Mouse (Mus musculus) left cerebral cortex, adult 2 months (tissue): ENCODE data around the gene Timm8a1. TPM values are rescaled to one million over a fixed set of nuclear protein-coding genes. Genes with fewer than 3 reads are reported as not detected.
A peak's percentile ranks its signal among the peaks of the same experiment; 100 is the strongest.

Experiments
- DNase-seq, 2 experiments: peaks; one replicate each; pipeline ENCODE4 v3.0.0; 2021 to 2022; ENCODE audit warnings: low spot score in 2 of 2, mixed read lengths in 1 of 2; ENCODE audit errors: extremely low spot score in 1 of 2
- H3K27ac ChIP-seq: fragments of 200-600 bp; 2 replicates; pipeline ENCODE4 v1.8.1; 2022
- H3K4me3 ChIP-seq: fragments of 200-600 bp; 2 replicates; pipeline ENCODE4 v1.8.1; 2022
- CTCF ChIP-seq: fragments of 200-600 bp; IDR thresholded peaks from 2 replicates; pipeline ENCODE4 v1.8.1; 2022; ENCODE audit warnings: antibody characterized with exemption, mild to moderate bottlenecking, moderate library complexity
- intact Hi-C: fragments of 180-260 bp; cut with DNase I; formaldehyde crosslinking; loops from one replicate; pipeline ENCODE4 v1.15.1; 2025
- long read RNA-seq, 2 experiments: library from polyadenylated mRNA; stranded (forward); transcript quantifications; one replicate each; pipeline ENCODE4 v2.0.0; 2021; ENCODE audit warnings: borderline mapping rate in 2 of 2
- total RNA-seq, 2 experiments: library from RNA; stranded (reverse); gene quantifications; 2 replicates each; pipeline ENCODE4 v1.2.3; 2021

The Timm8a1 gene
- 10 to 100 TPM; 14.7 to 16.7 TPM for total RNA-seq
- long read RNA-seq, experiment 1, transcript Timm8a1-201 (2 exons, 1,421 nt): major isoform, 13 of 15 reads
- long read RNA-seq, experiment 1, partial matches to known transcripts: 0 of 15 reads
- long read RNA-seq, experiment 1, other reads (novel, unspliced or antisense): 2 of 15 reads
- long read RNA-seq, experiment 2, transcript Timm8a1-201 (2 exons, 1,421 nt): major isoform, 11 of 14 reads
- long read RNA-seq, experiment 2, partial matches to known transcripts: 3 of 14 reads
- long read RNA-seq, experiment 2, other reads (novel, unspliced or antisense): 0 of 14 reads

DNA sequence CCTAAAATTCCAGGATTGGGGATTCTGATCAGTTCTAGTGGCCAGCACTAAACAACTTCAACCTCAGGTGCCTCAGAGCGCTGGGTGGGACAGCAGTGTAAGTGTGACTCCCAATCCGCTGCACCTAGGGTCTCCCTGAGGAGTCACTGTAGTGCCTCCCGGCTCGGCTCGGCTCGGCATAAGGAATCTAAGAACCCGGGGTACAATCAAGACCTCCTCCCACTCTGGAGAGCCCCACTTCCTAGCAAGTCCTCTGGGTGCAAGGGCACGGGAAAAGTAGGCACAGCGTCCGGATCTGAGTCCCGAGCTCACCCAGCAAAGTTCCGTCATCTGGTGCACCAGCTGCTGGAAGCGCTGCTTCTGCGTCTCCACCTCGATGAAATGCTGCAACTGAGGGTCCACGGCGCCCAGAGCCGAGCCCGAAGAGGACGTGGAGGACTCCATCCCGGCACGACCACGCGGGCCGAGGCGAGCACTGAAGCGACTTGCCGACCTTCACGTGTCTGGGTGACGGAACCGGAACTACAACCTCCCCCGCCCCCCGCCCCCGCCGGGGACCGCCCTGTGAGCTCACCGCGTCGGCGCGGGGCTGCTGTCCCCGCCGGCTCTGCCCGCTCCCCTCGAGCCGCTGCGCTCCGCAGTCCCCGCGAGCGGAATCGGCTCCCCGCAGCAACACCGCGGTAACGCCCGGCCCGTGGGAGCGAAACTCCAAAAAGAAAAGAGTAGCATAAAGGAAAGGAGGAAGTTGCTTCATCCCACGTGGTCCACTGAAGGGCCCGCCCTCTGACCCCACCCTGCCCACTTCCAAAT is at the start of gene Timm8a1:
TSS of gene Timm8a1 (minus strand) at position 721 of the 810 bp plus-strand sequence.
- TF ChIP-seq CTCF: no peak
- Histone ChIP-seq H3K4me3 (peak within 1 kb of the TSS; percentile 56), H3K27ac (peak within 1 kb of the TSS; percentile 69)
- peak; percentile 31 to 38 for DNase-seq
- intact Hi-C loops: loop anchor here (5.0 kb wide), 1 partner anchor 46 kb away; the partner anchor contains the start of gene Rpl36a

DNA sequence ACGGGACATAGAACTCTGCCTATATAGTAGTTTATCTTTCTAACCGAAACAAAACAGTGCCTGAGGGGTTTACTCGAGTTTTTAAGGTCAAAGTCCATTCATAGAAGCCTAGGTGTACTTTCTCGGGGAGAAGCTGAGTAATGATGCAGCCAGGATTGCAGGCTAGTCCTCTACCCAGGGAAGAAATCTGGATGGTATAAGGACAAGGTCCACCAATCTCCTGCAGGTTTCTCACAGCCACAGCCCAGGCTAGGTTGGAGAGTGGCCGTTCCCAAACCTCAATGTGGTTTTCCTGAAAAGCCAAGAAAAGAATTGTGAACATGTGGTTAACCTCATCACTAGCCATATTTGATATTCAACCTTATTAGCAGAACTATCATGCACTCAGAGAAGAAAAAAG is 48.2 kb upstream of the Timm8a1 start:
- no peak overlapping the region for H3K4me3 ChIP-seq
- no peak for DNase-seq
- no peak overlapping the region for H3K27ac ChIP-seq
- TF ChIP-seq CTCF: no peak
- intact Hi-C loops: loop anchor here (5.0 to 10.0 kb wide), 2 partner anchors 48 to 525 kb away; partner anchors contain the start of gene Timm8a1

DNA sequence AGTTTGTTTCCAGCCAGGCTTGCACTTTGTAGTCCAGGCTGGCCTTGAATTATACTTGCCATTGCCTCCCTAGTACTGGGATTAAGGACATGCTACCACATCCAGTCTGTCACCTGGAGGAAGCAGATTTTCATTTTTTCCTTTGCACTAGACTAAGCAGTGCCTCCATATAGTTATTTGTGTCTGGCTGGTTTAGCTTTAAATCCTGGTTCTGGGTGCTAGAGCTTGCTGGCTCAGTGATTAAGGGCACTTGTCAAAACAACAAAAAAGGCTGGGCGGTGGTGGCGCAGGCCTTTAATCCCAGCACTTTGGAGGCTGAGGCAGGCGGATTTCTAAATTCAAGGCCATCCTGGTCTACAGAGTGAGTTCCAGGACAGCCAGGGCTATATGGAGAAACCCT is 47.3 kb upstream of the Timm8a1 start:
- no peak for DNase-seq
- no peak for TF ChIP-seq CTCF
- Histone ChIP-seq H3K4me3 (no peak overlapping the region), H3K27ac (no peak overlapping the region)
- intact Hi-C loops: loop anchor here (5.0 to 10.0 kb wide), 2 partner anchors 47 to 524 kb away; partner anchors contain the start of gene Timm8a1

DNA sequence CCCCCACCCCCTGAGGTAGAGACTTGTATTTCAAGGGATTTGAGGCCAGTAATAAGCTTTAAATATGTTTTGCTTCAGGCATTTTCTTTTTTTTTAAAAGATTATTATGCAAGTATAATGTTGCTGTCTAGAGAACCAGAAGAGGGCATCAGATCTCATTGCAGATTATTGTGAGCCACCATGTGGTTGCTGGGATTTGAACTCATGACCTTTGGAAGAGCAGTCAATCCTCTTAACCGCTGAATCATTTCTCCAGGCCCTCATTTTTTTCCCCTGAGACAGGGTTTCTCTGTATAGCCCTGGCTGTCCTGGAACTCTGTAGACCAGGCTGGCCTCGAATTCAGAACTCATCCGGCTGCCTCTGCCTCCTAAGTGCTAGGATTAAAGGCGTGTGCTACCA is 46.6 kb upstream of the Timm8a1 start:
- H3K4me3 ChIP-seq: no peak overlapping the region
- DNase-seq: no peak
- intact Hi-C loops: loop anchor here (5.0 to 10.0 kb wide), 2 partner anchors 46 to 523 kb away; partner anchors contain the start of gene Timm8a1
- TF ChIP-seq CTCF: no peak; the same call in 1 of the 2 replicates
- H3K27ac ChIP-seq: no peak overlapping the region

DNA sequence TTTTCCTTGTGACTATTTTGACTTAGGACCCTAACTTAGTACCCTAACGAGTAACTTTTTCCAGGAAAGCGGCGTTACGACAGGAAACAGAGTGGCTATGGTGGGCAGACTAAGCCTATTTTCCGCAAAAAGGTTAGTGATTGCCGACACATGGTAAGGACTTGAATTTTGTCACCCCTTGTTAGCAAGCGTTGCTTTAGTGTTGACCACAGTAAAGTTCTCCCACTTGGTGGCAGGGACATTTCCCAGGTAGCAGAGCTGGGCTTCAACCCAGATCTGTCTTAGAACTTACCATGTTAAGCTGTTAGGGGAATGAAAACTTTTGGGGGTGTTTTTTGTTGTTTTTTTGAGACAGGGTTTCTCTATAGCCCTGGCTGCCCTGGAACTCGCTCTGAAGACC is 44.8 kb upstream of the Timm8a1 start:
- no peak for DNase-seq
- peak overlapping the region; percentile 51 for H3K4me3 ChIP-seq
- no peak overlapping the region for H3K27ac ChIP-seq
- TF ChIP-seq CTCF: no peak
- intact Hi-C loops: loop anchor here (5.0 to 10.0 kb wide), 2 partner anchors 44 to 522 kb away; partner anchors contain the start of gene Timm8a1

DNA sequence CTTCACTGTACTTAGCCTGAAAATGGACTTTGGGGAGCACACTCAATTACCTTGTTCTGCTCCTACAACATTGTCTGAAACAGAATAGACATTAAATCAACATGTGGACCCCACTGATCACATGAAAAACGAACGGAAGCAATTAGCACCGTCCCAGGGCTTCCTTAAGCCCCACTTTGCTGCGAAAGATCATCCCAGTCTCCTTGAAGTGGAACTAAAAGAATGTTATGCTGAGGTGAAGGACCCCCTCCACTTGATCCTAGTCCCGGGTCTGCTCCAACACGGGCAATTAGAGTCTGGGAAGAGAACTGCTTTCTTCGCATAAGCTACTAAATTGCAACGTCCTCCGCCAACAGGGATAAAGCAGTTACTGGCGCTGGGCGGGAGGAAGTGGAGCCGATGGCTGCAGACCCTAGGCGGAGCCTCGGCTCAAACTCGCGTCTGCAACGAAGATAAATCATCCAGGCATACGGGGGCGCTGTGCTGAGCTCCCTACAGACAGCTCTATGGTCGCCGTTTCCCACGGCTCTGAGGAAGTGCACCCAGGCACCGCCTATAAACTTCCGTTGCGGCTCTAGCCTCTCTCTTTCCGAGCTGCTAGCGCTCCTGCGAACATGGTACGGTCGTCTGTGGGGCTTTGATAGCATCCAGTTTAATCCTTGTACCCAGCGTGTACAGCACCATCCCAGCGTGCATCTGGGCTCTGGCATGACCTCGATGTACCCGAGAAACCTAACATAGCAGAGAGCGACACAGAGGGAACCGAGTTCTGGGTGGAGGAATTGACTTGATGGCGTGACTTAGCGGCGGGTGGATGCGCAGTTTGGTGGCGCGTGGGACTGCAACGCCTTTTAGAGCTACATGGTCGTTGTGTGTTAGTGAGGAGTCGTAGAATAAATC is 43.7 kb upstream of the Timm8a1 start, which contains the start of gene Rpl36a:
TSS of gene Rpl36a (plus strand) at position 552 of the 900 bp plus-strand sequence.
- Histone ChIP-seq H3K27ac (peak within 1 kb of the TSS; percentile 67), H3K4me3 (peak within 1 kb of the TSS; percentile 51)
- intact Hi-C loops: loop anchor here (5.0 to 10.0 kb wide), 2 partner anchors 43 to 521 kb away; partner anchors contain the start of gene Timm8a1
- DNase-seq: peak; percentile 87
- TF ChIP-seq CTCF: peak; percentile 75

DNA sequence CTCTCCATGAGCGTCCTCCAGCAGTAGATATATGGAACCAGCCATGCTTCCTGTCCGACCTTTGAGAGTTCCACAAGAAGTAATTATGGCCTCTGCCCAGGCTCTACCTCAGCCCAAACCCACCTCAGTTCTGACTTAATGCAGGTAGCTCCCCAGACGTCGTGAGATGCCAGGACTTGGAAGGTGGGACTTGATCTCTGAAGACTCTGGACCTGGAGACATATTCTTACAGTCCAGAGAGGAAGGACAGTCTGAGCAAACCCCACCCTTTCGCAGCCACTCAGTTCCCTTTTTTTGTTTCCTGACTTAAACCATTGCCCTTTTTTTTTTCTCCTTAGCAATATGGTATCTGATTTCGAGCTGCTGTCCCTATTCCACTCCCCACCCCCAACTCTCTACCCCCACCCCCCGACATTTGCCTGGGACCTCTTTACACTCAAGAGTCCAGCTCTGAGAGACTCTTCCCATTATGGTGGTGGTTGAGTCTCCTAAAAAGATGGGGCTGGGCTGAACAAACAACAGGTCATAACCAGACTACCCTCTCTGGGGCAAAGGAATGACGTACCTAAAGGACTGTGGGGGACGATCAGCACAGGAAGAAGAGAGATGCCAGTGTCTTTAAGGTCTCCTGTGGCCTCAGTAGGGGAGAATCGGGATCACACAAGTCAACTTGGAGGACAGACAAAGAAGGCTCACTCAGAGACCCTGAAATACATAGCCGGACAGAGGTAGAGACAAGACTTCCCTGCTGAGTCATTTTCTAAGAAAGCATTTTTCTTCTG is 41.4 kb upstream of the Timm8a1 start, which contains the start of gene Btk:
TSS of gene Btk (minus strand) at position 683 of the 782 bp plus-strand sequence.
- DNase-seq: no peak
- H3K4me3 ChIP-seq: no peak within 1 kb of the TSS

DNA sequence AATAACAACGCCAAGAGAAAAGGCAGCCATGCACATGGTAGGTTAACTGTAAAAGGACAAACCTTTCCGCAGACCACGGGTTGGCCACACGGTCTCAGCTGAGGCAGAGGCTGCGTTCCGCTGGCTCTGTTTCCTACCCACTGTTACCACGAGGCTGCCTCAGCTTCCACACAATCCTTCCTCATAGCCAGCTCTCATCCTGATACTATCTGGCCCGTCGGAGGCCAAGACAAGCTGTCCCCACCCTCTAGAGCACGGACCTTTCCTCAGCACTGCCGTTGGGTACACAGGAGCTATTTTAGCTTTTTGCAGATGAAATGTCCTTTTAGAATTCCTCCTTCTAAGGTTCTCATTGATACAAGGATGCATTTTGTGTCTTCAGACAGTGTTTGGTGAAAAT is 40.6 kb upstream of the Timm8a1 start:
- Histone ChIP-seq H3K27ac (no peak overlapping the region), H3K4me3 (no peak overlapping the region)
- no peak for DNase-seq
- intact Hi-C loops: loop anchor here (10.0 kb wide), 1 partner anchor 517 kb away; no protein-coding TSS in a partner anchor
- no peak for TF ChIP-seq CTCF

More for the DNA sequence above, 41.4 kb upstream of the Timm8a1 start, which contains the start of gene Btk:
- intact Hi-C loops: loop anchor here (10.0 kb wide), 1 partner anchor 518 kb away; no protein-coding TSS in a partner anchor
- no peak within 1 kb of the TSS for H3K27ac ChIP-seq
- TF ChIP-seq CTCF: no peak

DNA sequence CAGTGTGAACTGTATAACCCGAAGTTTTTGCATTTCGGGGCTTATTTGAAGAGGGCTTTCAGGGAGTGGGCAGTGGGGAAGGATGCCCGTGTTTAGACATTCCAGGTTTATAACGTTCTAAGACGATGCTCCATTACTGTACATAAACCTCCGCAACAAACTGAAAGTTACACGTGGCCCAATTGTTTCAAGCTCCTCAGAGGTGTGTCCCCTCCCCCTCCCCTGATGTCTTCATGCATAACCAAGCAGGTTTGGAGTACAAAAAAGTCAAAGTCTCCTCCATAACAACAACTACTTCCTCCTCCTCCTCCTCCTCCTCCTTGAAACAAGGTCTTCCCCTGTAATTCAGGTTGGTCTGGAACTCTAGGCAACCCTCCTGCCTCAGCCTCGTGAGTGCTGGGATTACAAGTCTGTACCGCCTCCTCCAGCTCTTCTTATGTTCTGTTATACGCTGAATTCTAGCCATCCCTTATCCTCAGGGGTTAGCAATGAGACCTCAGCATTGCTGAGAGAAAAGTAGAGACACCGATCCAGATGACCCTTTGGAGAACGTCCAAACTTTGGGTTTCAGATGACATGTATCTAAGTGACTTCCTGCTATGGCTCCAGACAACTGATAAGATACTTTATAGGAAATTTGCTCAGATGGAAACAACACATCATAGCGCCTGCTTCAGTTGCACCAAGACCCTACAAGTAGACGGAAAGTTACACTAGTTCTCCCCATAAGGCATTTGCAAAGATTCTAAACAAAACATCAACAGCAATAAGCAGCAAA is 39.1 kb upstream of the Timm8a1 start:
- intact Hi-C loops: loop anchor here (10.0 kb wide), 1 partner anchor 516 kb away; no protein-coding TSS in a partner anchor
- DNase-seq: no peak
- Histone ChIP-seq H3K4me3 (no peak overlapping the region), H3K27ac (no peak overlapping the region)
- TF ChIP-seq CTCF: no peak
